Mouse (Mus musculus): Measurements from ENCODE around the gene Nptn.
A peak's percentile ranks its signal among the peaks of the same experiment; 100 is the strongest.
"Not testable (repeated sequence)": the region's sequence is repeated elsewhere in the genome, so short reads cannot be mapped to it uniquely, and the experiment has no call there.

Gene Nptn

GRCm38 (mm10) chr9:58560211-58560610, 21.8 kb upstream of the Nptn start:
- no peak for DNase-seq (ENCODE audit: extremely low read depth, low read depth, low spot score)

- DNase-seq (ENCODE audit: extremely low read depth, low read depth, low spot score), result not testable (repeated sequence)
Observed at GRCm38 (mm10) chr9:58565945-58566344, 16.1 kb upstream of the Nptn start.

- DNase-seq (ENCODE audit: extremely low read depth, low read depth, low spot score), result no peak
Observed at GRCm38 (mm10) chr9:58567682-58568081, 14.4 kb upstream of the Nptn start.

GRCm38 (mm10) chr9:58571001-58571400, 11.0 kb upstream of the Nptn start:
- peak; percentile 50 for DNase-seq (ENCODE audit: extremely low read depth, low read depth, low spot score)

- DNase-seq (ENCODE audit: extremely low read depth, low read depth, low spot score), result no peak
Observed at GRCm38 (mm10) chr9:58578669-58579068, 3.4 kb upstream of the Nptn start.

- not testable (repeated sequence) for DNase-seq (ENCODE audit: extremely low read depth, low read depth, low spot score)
Observed at GRCm38 (mm10) chr9:58580453-58581195, 1.4 kb upstream of the Nptn start.

- no peak for DNase-seq (ENCODE audit: extremely low read depth, low read depth, low spot score)
Observed at GRCm38 (mm10) chr9:58581283-58581930, 633 bp upstream of the Nptn start.

- no peak for DNase-seq (ENCODE audit: extremely low read depth, low read depth, low spot score)
Observed at GRCm38 (mm10) chr9:58582581-58583266, 684 bp downstream of the Nptn start.

GRCm38 (mm10) chr9:58583267-58583641, 1.2 kb downstream of the Nptn start:
- DNase-seq (ENCODE audit: extremely low read depth, low read depth, low spot score), result no peak

- DNase-seq (ENCODE audit: extremely low read depth, low read depth, low spot score), result no peak
Observed at GRCm38 (mm10) chr9:58584323-58584722, 2.3 kb downstream of the Nptn start.

- no peak for DNase-seq (ENCODE audit: extremely low read depth, low read depth, low spot score)
Observed at GRCm38 (mm10) chr9:58588657-58589056, 6.6 kb downstream of the Nptn start.

- no peak for DNase-seq (ENCODE audit: extremely low read depth, low read depth, low spot score)
Observed at GRCm38 (mm10) chr9:58595313-58595712, 13.3 kb downstream of the Nptn start.

- DNase-seq (ENCODE audit: extremely low read depth, low read depth, low spot score), result no peak
Observed at GRCm38 (mm10) chr9:58613790-58614189, 31.8 kb downstream of the Nptn start.

GRCm38 (mm10) chr9:58615064-58615938, 33.3 kb downstream of the Nptn start:
- no peak for DNase-seq (ENCODE audit: extremely low read depth, low read depth, low spot score)

GRCm38 (mm10) chr9:58623009-58623408, 41.0 kb downstream of the Nptn start:
- no peak for DNase-seq (ENCODE audit: extremely low read depth, low read depth, low spot score)

- DNase-seq (ENCODE audit: extremely low read depth, low read depth, low spot score), result no peak
Observed at GRCm38 (mm10) chr9:58627197-58627596, 45.2 kb downstream of the Nptn start.

GRCm38 (mm10) chr9:58630441-58630840, 48.4 kb downstream of the Nptn start:
- DNase-seq (ENCODE audit: extremely low read depth, low read depth, low spot score), result no peak

GRCm38 (mm10) chr9:58648406-58649264, 66.6 kb downstream of the Nptn start:
- DNase-seq (ENCODE audit: extremely low read depth, low read depth, low spot score), result no peak

- no peak for DNase-seq (ENCODE audit: extremely low read depth, low read depth, low spot score)
Observed at GRCm38 (mm10) chr9:58649265-58649626, 67.2 kb downstream of the Nptn start.

GRCm38 (mm10) chr9:58651993-58652392, 70.0 kb downstream of the Nptn start:
- DNase-seq (ENCODE audit: extremely low read depth, low read depth, low spot score), result no peak

All from fat pad, adult 2 months (tissue).